Mouse (Mus musculus) forebrain, embryonic 14.5 days (tissue): ENCODE data around the gene Hist1h1d. TPM values are rescaled to one million over a fixed set of nuclear protein-coding genes. Genes with fewer than 3 reads are reported as not detected.
"Not testable (repeated sequence)": the region's sequence is repeated elsewhere in the genome, so short reads cannot be mapped to it uniquely, and the experiment has no call there.

Experiments used
- ATAC-seq: fragments of 200-750 bp; cut with Nextera tagmentation; 2 replicates; pipeline ENCODE4 v1.8.0; 2017; ENCODE audit warnings: mild to moderate bottlenecking, moderate library complexity
- DNase-seq: peaks from one replicate; pipeline ENCODE4 v3.0.0-alpha.2; 2015; ENCODE audit warnings: low spot score
- H3K27ac ChIP-seq: fragments of 300-500 bp; sonication (generic); 2 replicates; pipeline ENCODE4 v1.5.1; 2014; ENCODE audit warnings: low read depth, mild to moderate bottlenecking, control low read depth, low read length, moderate library complexity
- H3K27me3 ChIP-seq: fragments of 300-500 bp; sonication (generic); replicated peaks from 2 replicates; pipeline ENCODE4 v1.6.1; 2014; ENCODE audit warnings: low read length, control low read depth, mixed read lengths; ENCODE audit not compliant: control insufficient read depth, insufficient read depth
- H3K36me3 ChIP-seq: fragments of 300-500 bp; sonication (generic); 2 replicates; pipeline ENCODE4 v1.6.1; 2014; ENCODE audit warnings: low read length, control low read depth; ENCODE audit not compliant: control insufficient read depth, insufficient read depth
- H3K4me1 ChIP-seq: fragments of 300-500 bp; sonication (generic); 2 replicates; pipeline ENCODE4 v1.6.1; 2014; ENCODE audit warnings: antibody characterized with exemption, low read length, control low read depth; ENCODE audit not compliant: control insufficient read depth, insufficient read depth
- H3K4me2 ChIP-seq: fragments of 300-500 bp; sonication (generic); 2 replicates; pipeline ENCODE4 v1.6.1; 2014; ENCODE audit warnings: mild to moderate bottlenecking, control low read depth, low read length
- H3K4me3 ChIP-seq: fragments of 300-500 bp; sonication (generic); 2 replicates; pipeline ENCODE4 v1.5.1; 2014; ENCODE audit warnings: low read depth, low read length, control low read depth
- H3K9ac ChIP-seq: fragments of 300-500 bp; sonication (generic); 2 replicates; pipeline ENCODE4 v1.6.1; 2014; ENCODE audit warnings: mild to moderate bottlenecking, low read length, control low read depth, moderate library complexity
- H3K9me3 ChIP-seq: fragments of 300-500 bp; sonication (generic); replicated peaks from 2 replicates; pipeline ENCODE4 v1.6.1; 2016; ENCODE audit warnings: low read length, control low read depth, mixed read lengths; ENCODE audit not compliant: control insufficient read depth
- WGBS: fragments of 180-500 bp; shearing (Covaris S2); extraction: QIAGEN DNeasy Blood & Tissue Kit; methylation state at CpG from one replicate; pipeline ENCODE4 v1.1.7; 2014; 5-methylcytosine and 5-hydroxymethylcytosine counted together
- polyA plus RNA-seq: library from polyadenylated mRNA; unstranded; fragments of >200 nt; fragmentation: Nextera tagmentation; extraction: Ambion mirVana; gene quantifications from 2 replicates; pipeline ENCODE4 v1.2.1, GENCODE M21; 2014

Gene Hist1h1d
- polyA plus RNA-seq, 1 experiment from 2014 or later: 0.52 TPM

DNA sequence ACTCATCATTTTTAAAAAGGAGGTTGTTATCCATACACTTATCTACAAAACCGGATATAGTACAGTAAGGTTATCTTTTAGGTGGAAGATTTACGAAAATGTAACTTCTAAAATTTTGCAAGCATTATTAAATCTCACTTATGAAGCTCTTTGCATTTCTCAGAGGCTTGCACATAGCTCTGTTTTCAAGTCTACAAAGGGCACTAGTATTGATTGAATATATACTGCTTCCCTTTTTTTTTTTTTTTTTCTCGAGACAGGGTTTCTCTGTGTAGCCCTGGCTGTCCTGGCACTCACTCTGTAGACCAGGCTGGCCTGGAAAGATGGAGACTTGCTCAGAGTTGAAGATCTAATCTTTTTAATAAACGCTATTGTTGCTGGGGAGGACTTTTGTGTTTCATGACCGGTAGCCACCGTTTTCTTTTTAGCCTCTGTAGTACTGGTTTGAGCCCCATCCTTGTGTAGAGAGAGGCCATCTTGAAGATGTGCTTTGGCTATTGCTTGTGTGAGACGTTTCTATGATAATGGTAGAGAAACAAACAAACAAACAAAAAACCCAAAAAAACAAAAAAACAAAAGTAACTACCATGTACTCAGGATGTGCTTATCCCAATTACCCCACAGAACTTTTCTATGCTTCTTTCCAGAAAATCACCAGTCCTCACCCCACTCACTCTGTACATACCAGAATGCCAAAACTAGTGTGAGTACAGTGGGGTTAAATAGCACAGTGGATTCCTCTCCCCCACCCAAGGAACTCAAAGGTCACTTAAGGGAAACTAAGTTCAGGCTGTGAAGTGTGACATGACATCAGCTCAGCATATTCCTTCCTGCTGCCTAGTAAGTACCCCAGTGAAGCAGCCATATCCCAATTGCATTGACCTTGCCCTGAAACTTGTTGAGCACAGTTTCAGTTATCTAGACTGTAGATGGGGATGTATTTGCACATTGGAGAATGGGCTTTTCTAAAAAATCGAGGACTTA is 839 bp upstream of the Hist1h1d start:
- Histone ChIP-seq H3K4me3 (peak overlapping the region; percentile 37), H3K9me3 (no peaks in the 10 kb centered on the region), H3K36me3 (no peaks in the 10 kb centered on the region), H3K4me1 (peaks cover 12% of the 10 kb centered on the region; the same call in 1 of the 2 replicates), H3K27me3 (no peaks in the 10 kb centered on the region), H3K4me2 (peak overlapping the region; percentile 54), H3K9ac (peak overlapping the region; percentile 60; the same call in 1 of the 2 replicates), H3K27ac (peak overlapping the region; percentile 83)
- WGBS: 51% methylated on average over 8 of the region's 8 CpGs
- ATAC-seq: no peak
- no peak for DNase-seq

DNA sequence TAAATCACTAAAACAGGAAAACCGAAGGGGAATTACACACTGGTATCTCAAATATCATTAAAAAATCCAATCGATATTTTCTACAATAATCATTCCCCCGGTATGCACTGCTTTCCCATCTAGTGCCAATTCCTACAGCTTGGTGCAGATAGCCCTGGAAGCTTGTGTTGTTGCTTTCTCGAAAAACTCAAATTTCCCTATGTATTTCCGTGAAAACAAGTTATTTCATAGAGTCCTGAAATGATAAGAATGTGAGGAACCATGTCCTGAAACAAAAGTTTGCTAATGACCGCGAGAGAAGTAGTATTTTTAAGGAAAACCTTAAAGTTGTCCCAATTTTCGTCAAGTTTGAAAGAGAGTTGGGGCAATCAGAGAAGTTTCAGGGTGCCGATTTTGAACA is 1.3 kb downstream of the Hist1h1d start:
- H3K4me1 ChIP-seq: peaks cover 12% of the 10 kb centered on the region; the same call in 1 of the 2 replicates
- H3K4me2 ChIP-seq: peak overlapping the region; percentile 94
- WGBS: 22% methylated on average over 9 of the region's 9 CpGs
- H3K27ac ChIP-seq: peak overlapping the region; percentile 95
- DNase-seq: no peak
- H3K9ac ChIP-seq: peak overlapping the region; percentile 88
- H3K4me3 ChIP-seq: peak overlapping the region; percentile 53; the same call in 1 of the 2 replicates
- H3K36me3 ChIP-seq: no peaks in the 10 kb centered on the region
- H3K9me3 ChIP-seq: no peaks in the 10 kb centered on the region
- ATAC-seq: no peak
- H3K27me3 ChIP-seq: no peaks in the 10 kb centered on the region

DNA sequence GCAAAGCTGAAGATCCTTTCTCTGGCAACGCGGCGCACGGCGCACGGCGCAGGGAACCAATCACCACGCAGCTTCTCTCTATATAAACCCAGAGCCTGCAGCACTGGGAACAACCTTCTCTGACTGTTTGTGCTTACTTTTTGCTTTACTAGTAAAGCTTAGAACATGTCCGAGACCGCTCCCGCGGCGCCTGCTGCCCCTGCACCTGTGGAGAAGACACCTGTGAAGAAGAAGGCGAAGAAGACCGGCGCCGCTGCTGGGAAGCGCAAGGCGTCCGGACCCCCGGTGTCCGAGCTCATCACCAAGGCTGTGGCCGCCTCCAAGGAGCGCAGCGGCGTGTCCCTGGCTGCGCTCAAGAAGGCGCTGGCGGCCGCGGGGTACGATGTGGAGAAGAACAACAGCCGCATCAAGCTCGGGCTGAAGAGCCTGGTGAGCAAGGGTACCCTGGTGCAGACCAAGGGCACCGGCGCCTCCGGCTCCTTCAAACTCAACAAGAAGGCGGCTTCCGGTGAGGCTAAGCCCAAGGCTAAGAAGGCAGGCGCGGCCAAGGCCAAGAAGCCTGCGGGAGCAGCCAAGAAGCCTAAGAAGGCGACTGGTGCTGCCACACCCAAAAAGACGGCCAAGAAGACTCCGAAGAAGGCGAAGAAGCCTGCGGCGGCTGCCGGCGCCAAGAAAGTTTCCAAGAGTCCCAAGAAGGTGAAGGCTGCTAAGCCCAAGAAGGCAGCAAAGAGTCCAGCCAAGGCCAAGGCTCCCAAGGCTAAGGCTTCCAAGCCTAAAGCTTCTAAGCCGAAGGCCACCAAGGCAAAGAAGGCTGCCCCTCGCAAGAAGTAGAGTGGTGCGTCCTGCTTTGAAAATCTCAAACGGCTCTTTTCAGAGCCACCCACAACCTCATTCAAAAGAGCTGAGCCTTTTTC is 2.1 kb downstream of the Hist1h1d start:
- Histone ChIP-seq H3K4me1 (peaks cover 12% of the 10 kb centered on the region; the same call in 1 of the 2 replicates), H3K9me3 (no peaks in the 10 kb centered on the region), H3K27ac (peak overlapping the region; percentile 95), H3K4me2 (peak overlapping the region; percentile 94), H3K4me3 (peak overlapping the region; percentile 53), H3K9ac (peak overlapping the region; percentile 88), H3K36me3 (no peaks in the 10 kb centered on the region), H3K27me3 (no peaks in the 10 kb centered on the region)
- WGBS: under 1% methylated on average over 52 of the region's 54 CpGs
- ATAC-seq (peak; percentile 86), DNase-seq (peak; percentile 94)

DNA sequence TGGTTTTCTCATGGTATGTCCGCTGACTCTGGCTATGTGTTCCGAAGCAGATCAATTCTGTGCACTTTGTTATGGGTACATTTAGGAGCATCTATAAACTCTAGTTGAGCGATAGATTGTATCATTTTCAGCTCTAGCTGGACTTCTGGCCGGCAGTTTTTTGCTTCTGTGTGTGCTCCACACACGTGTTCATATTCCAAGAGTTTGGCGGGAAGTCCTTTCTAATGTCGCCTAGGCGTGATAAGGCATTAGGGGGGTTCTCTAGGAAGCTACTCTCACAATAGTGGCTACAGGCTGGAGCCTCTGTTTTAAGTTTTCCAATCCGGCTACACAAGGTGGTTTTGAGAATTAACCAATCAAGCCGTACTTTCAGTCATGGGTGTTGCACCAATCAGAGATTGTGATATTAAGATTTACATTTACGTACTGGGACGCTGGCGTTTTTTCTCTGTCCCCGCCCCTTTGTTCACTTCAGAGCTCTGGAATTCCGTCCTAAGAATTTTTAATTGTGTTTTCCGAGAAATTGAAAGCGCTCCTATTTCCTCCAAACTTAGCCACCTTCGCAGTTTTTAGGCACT is 2.9 kb downstream of the Hist1h1d start:
- DNase-seq (peak; percentile 98), ATAC-seq (peak; percentile 76)
- 0 out of 2 replicates have a peak, but pooled peaks cover 8% of the 10 kb centered on the region for H3K4me1 ChIP-seq
- H3K27me3 ChIP-seq: no peaks in the 10 kb centered on the region
- H3K4me3 ChIP-seq: peak overlapping the region; percentile 53
- peak overlapping the region; percentile 94 for H3K4me2 ChIP-seq
- no peaks in the 10 kb centered on the region for H3K9me3 ChIP-seq
- WGBS: 0% methylated on average over 18 of the region's 18 CpGs
- no peaks in the 10 kb centered on the region for H3K36me3 ChIP-seq
- peak overlapping the region; percentile 88 for H3K9ac ChIP-seq
- H3K27ac ChIP-seq: peak overlapping the region; percentile 95

DNA sequence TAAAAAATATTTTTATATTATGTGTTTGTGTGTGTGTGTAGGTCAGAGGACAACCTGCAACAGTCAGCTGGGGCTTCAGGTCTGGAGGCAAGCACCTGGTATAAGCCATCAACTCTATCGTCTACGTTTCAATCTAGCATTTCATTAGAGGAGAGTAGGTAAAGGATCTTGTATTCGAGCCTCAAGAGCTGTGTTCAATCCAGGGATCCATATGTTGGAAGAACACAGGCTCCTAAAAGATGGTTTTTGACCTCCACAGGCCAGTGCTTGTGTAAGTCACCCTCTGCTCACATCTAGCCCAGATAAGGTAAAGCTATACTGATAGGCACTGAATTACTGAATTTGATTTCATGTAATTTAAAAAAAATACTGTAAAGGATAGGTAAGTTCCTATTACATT is 3.8 kb downstream of the Hist1h1d start:
- H3K4me2 ChIP-seq: peak overlapping the region; percentile 94; the same call in 1 of the 2 replicates
- ATAC-seq: no peak
- H3K27ac ChIP-seq: 0 out of 2 replicates have a peak overlapping the region, but pooled peaks have one; percentile 22
- no peak for DNase-seq
- WGBS: 68% methylated on average over 3 of the region's 3 CpGs
- H3K9me3 ChIP-seq: no peaks in the 10 kb centered on the region
- H3K27me3 ChIP-seq: no peaks in the 10 kb centered on the region
- H3K4me3 ChIP-seq: no peak overlapping the region
- H3K4me1 ChIP-seq: 0 out of 2 replicates have a peak, but pooled peaks cover 8% of the 10 kb centered on the region
- H3K36me3 ChIP-seq: no peaks in the 10 kb centered on the region
- no peak overlapping the region for H3K9ac ChIP-seq

DNA sequence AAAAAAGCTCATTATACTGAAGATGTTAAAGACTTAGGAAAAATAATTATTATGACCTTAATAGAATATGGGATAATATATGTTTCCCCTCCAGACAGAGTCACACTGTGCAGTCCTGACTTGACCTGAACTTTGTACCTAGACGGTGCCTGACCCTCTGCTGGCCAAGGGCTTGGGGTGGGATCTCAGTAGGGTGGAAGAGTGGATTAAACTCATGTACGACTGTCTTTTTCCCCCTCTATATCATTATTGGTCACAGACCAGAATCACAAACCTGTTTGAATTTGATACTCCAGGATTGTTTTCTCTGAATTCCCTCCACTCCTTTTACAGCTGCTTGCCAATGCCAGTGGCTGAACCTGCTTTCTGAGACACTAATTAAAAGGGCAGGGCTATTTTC is 7.6 kb downstream of the Hist1h1d start:
- H3K9me3 ChIP-seq, DNase-seq, H3K27me3 ChIP-seq, H3K4me3 ChIP-seq, H3K9ac ChIP-seq, H3K4me1 ChIP-seq, H3K36me3 ChIP-seq, ATAC-seq: not testable (repeated sequence)
- peak overlapping the region; percentile 24; the same call in 1 of the 2 replicates for H3K4me2 ChIP-seq
- H3K27ac ChIP-seq: 0 out of 2 replicates have a peak overlapping the region, but pooled peaks have one; percentile 21
- 12% methylated on average over 2 of the region's 2 CpGs for WGBS

DNA sequence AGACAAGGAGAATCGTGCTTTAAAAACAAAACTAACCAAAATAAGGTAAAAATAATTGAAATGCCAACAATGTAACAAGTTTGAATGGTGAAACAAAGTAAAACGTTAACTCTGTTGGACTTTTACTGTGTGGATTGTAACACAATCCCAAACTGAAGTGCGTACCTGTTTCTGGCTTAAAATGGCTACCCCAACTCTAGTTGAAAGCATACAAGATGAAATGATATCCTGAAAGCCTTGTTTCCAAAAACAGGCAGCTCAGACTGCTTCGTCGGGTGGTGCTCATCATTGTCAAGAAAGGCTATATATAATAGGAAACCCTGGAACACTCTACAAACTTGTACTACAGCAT is 8.4 kb downstream of the Hist1h1d start:
- H3K4me1 ChIP-seq, ATAC-seq, H3K36me3 ChIP-seq, H3K27me3 ChIP-seq, H3K9me3 ChIP-seq, DNase-seq: not testable (repeated sequence)
- H3K4me2 ChIP-seq: peak overlapping the region; percentile 68
- H3K4me3 ChIP-seq: peak overlapping the region; percentile 38
- peak overlapping the region; percentile 63; the same call in 1 of the 2 replicates for H3K9ac ChIP-seq
- H3K27ac ChIP-seq: peak overlapping the region; percentile 98; the same call in 1 of the 2 replicates
- 0% methylated on average over 2 of the region's 5 CpGs for WGBS
